Mouse (Mus musculus): Measurements from ENCODE around the gene Mettl21a. TPM values are rescaled to one million over a fixed set of nuclear protein-coding genes. Genes with fewer than 3 reads are reported as not detected.
"Not testable (repeated sequence)": the region's sequence is repeated elsewhere in the genome, so short reads cannot be mapped to it uniquely, and the experiment has no call there.

Mettl21a gene
- polyA plus RNA-seq, 1 experiment from 2014 or later = 17.7 TPM

- WGBS = 88% methylated on average over 9 of the region's 9 CpGs
- no peak for ATAC-seq (ENCODE audit: low FRiP score)
- H3K9ac ChIP-seq (replicated peaks) = no peak overlapping the region
These were observed 7.1 kb downstream of the Mettl21a start for GRCm38 (mm10) chr1:64609976-64610375.

GRCm38 (mm10) chr1:64609145-64609544 is 7.9 kb downstream of the Mettl21a start:
- Histone ChIP-seq H3K4me3 (replicated peaks) (no peak overlapping the region), H3K27me3 (replicated peaks) (no peaks in the 10 kb centered on the region), H3K27ac (replicated peaks) (no peak overlapping the region), H3K9me3 (replicated peaks) (no peaks in the 10 kb centered on the region), H3K9ac (replicated peaks) (no peak overlapping the region), H3K36me3 (peaks cover 41% of the 10 kb centered on the region), H3K4me1 (no peaks in the 10 kb centered on the region), H3K4me2 (no peak overlapping the region)
- WGBS = 91% methylated on average over 4 of the region's 4 CpGs
- no peak for ATAC-seq (ENCODE audit: low FRiP score)

More at GRCm38 (mm10) chr1:64609976-64610375, 7.1 kb downstream of the Mettl21a start:
- Histone ChIP-seq H3K36me3 (peaks cover 37% of the 10 kb centered on the region), H3K4me3 (replicated peaks) (no peak overlapping the region), H3K27me3 (replicated peaks) (no peaks in the 10 kb centered on the region), H3K4me2 (no peak overlapping the region), H3K27ac (replicated peaks) (no peak overlapping the region), H3K9me3 (replicated peaks) (no peaks in the 10 kb centered on the region), H3K4me1 (no peaks in the 10 kb centered on the region; the same call in 1 of the 2 replicates)

- no peak overlapping the region for H3K4me2 ChIP-seq
- no peaks in the 10 kb centered on the region for H3K4me1 ChIP-seq
- no peaks in the 10 kb centered on the region for H3K9me3 ChIP-seq (replicated peaks)
- H3K4me3 ChIP-seq (replicated peaks) = no peak overlapping the region
- no peak for ATAC-seq (ENCODE audit: low FRiP score)
- H3K9ac ChIP-seq (replicated peaks) = no peak overlapping the region
- H3K27ac ChIP-seq (replicated peaks) = no peak overlapping the region
- 94% methylated on average over 5 of the region's 5 CpGs for WGBS
- no peaks in the 10 kb centered on the region for H3K27me3 ChIP-seq (replicated peaks)
- H3K36me3 ChIP-seq = peaks cover 19% of the 10 kb centered on the region
These were observed 13.7 kb downstream of the Mettl21a start for GRCm38 (mm10) chr1:64603381-64603780.

- Histone ChIP-seq H3K27me3 (replicated peaks) (no peaks in the 10 kb centered on the region), H3K4me3 (replicated peaks) (no peak overlapping the region), H3K4me1 (no peaks in the 10 kb centered on the region), H3K36me3 (peaks cover 11% of the 10 kb centered on the region; the same call in 1 of the 2 replicates), H3K9ac (replicated peaks) (no peak overlapping the region), H3K4me2 (no peak overlapping the region), H3K27ac (replicated peaks) (no peak overlapping the region), H3K9me3 (replicated peaks) (no peaks in the 10 kb centered on the region)
- ATAC-seq (ENCODE audit: low FRiP score) = no peak
- 86% methylated on average over 6 of the region's 6 CpGs for WGBS
These were observed 15.7 kb downstream of the Mettl21a start for GRCm38 (mm10) chr1:64601242-64601842.

GRCm38 (mm10) chr1:64600413-64601077 is 16.5 kb downstream of the Mettl21a start:
- Histone ChIP-seq H3K36me3 (peaks cover 11% of the 10 kb centered on the region; the same call in 1 of the 2 replicates), H3K27ac (replicated peaks) (no peak overlapping the region), H3K9ac (replicated peaks) (no peak overlapping the region), H3K9me3 (replicated peaks) (no peaks in the 10 kb centered on the region), H3K4me2 (no peak overlapping the region), H3K4me3 (replicated peaks) (no peak overlapping the region), H3K27me3 (replicated peaks) (no peaks in the 10 kb centered on the region), H3K4me1 (no peaks in the 10 kb centered on the region)
- 88% methylated on average over 7 of the region's 7 CpGs for WGBS
- no peak for ATAC-seq (ENCODE audit: low FRiP score)

GRCm38 (mm10) chr1:64598926-64599325 is 18.1 kb downstream of the Mettl21a start:
- Histone ChIP-seq H3K4me3 (replicated peaks) (no peak overlapping the region), H3K27me3 (replicated peaks) (no peaks in the 10 kb centered on the region), H3K36me3 (peaks cover 6% of the 10 kb centered on the region; the same call in 1 of the 2 replicates), H3K27ac (replicated peaks) (no peak overlapping the region), H3K4me2 (no peak overlapping the region), H3K9ac (replicated peaks) (no peak overlapping the region), H3K4me1 (no peaks in the 10 kb centered on the region), H3K9me3 (replicated peaks) (no peaks in the 10 kb centered on the region)
- WGBS = 64% methylated on average over 5 of the region's 5 CpGs
- ATAC-seq (ENCODE audit: low FRiP score) = no peak

- Histone ChIP-seq H3K4me2 (no peak overlapping the region), H3K4me3 (replicated peaks) (no peak overlapping the region), H3K27me3 (replicated peaks) (no peaks in the 10 kb centered on the region), H3K4me1 (no peaks in the 10 kb centered on the region), H3K9me3 (replicated peaks) (no peaks in the 10 kb centered on the region), H3K9ac (replicated peaks) (no peak overlapping the region), H3K27ac (replicated peaks) (no peak overlapping the region), H3K36me3 (peaks cover 46% of the 10 kb centered on the region)
- ATAC-seq (ENCODE audit: low FRiP score) = no peak
- 97% methylated on average over 3 of the region's 3 CpGs for WGBS
These were observed 38.2 kb downstream of the Mettl21a start for GRCm38 (mm10) chr1:64578801-64579200.

GRCm38 (mm10) chr1:64577911-64578310 is 39.1 kb downstream of the Mettl21a start:
- H3K9ac ChIP-seq (replicated peaks); H3K4me1 ChIP-seq; H3K4me3 ChIP-seq (replicated peaks); H3K9me3 ChIP-seq (replicated peaks); ATAC-seq (ENCODE audit: low FRiP score); H3K27me3 ChIP-seq (replicated peaks); H3K4me2 ChIP-seq; H3K27ac ChIP-seq (replicated peaks): not testable (repeated sequence)
- H3K36me3 ChIP-seq = peaks cover 46% of the 10 kb centered on the region
- WGBS = 34% methylated on average over 9 of the region's 9 CpGs

- 75% methylated on average over 2 of the region's 2 CpGs for WGBS
- Histone ChIP-seq H3K9me3 (replicated peaks) (no peaks in the 10 kb centered on the region), H3K4me2 (no peak overlapping the region), H3K9ac (replicated peaks) (no peak overlapping the region), H3K36me3 (peaks cover 42% of the 10 kb centered on the region), H3K4me3 (replicated peaks) (no peak overlapping the region), H3K27me3 (replicated peaks) (no peaks in the 10 kb centered on the region), H3K4me1 (no peaks in the 10 kb centered on the region), H3K27ac (replicated peaks) (no peak overlapping the region)
- no peak for ATAC-seq (ENCODE audit: low FRiP score)
These were observed 40.3 kb downstream of the Mettl21a start for GRCm38 (mm10) chr1:64576732-64577131.

GRCm38 (mm10) chr1:64576022-64576421 is 41.0 kb downstream of the Mettl21a start:
- Histone ChIP-seq H3K4me3 (replicated peaks) (no peak overlapping the region), H3K27ac (replicated peaks) (no peak overlapping the region), H3K4me1 (no peaks in the 10 kb centered on the region), H3K9me3 (replicated peaks) (no peaks in the 10 kb centered on the region), H3K9ac (replicated peaks) (no peak overlapping the region), H3K27me3 (replicated peaks) (no peaks in the 10 kb centered on the region), H3K4me2 (no peak overlapping the region), H3K36me3 (peaks cover 37% of the 10 kb centered on the region)
- WGBS = 90% methylated on average over 7 of the region's 7 CpGs
- no peak for ATAC-seq (ENCODE audit: low FRiP score)

- Histone ChIP-seq H3K27ac (replicated peaks) (no peak overlapping the region), H3K9ac (replicated peaks) (no peak overlapping the region), H3K4me1 (no peaks in the 10 kb centered on the region), H3K36me3 (peaks cover 9% of the 10 kb centered on the region), H3K27me3 (replicated peaks) (no peaks in the 10 kb centered on the region), H3K4me2 (no peak overlapping the region), H3K9me3 (replicated peaks) (no peaks in the 10 kb centered on the region), H3K4me3 (replicated peaks) (no peak overlapping the region)
- no peak for ATAC-seq (ENCODE audit: low FRiP score)
These were observed 48.8 kb downstream of the Mettl21a start for GRCm38 (mm10) chr1:64568206-64568605.

- Histone ChIP-seq H3K4me2 (no peak overlapping the region), H3K27me3 (replicated peaks) (no peaks in the 10 kb centered on the region), H3K4me1 (no peaks in the 10 kb centered on the region), H3K4me3 (replicated peaks) (no peak overlapping the region), H3K9me3 (replicated peaks) (no peaks in the 10 kb centered on the region), H3K27ac (replicated peaks) (no peak overlapping the region), H3K9ac (replicated peaks) (no peak overlapping the region), H3K36me3 (peaks cover 19% of the 10 kb centered on the region)
- 91% methylated on average over 3 of the region's 3 CpGs for WGBS
- no peak for ATAC-seq (ENCODE audit: low FRiP score)
These were observed 56.9 kb downstream of the Mettl21a start for GRCm38 (mm10) chr1:64560105-64560504.

Measured in neural tube, embryonic 15.5 days (tissue).